8 mouse cellular contexts compared by ENCODE assay signal in the genomic region with DNA sequence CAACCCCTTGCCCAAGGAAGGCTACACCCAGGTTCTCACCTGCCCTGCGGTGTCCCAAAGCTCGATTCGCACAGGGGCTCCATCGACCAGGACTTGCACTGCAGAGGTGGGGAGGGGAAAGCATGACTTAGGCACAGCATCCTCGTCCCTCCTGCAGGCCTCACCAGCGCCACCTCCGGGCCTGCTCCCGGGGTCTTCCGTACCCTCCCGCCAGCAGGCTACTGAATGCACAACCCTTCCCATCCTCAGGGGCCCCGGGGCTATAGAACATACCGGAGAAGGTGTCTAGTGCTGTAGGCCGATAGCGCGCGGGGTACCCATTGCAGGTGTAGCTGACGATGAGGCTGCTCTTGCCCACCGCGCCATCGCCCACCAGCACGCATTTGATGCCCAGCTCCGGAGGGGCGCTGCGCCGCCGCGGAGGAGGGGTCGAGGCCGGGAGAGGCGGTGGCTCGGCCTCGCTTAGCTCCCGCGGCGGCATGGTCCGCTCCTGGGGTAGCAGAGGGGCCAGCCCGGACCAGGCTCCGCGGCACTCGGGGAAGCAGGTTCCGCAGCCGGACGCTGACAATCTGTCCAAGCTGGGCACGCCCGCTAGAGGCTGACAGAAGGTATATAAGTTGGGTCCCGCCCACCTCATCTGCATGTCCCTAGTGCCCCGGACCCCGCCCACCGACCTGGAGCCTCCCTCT. TPM values are rescaled to one million over a fixed set of nuclear protein-coding genes. Genes with fewer than 3 reads are reported as not detected.
DNase-seq lines count a peak whose midpoint lies in the region; ATAC-seq and TF ChIP-seq lines count a peak whose summit lies in the region.

Gene Rhov (minus strand): TSS at position 630 of the 689 bp plus-strand sequence.

- DNase-seq in ovary, postnatal 36 days (ENCODE audit: low spot score): peak; percentile 59
- no peak for DNase-seq in ovary, postnatal 14 days (ENCODE audit: low spot score)
- peak; percentile 64 for DNase-seq in kidney, postnatal 0 days (ENCODE audit: low spot score)
- peak; percentile 67 for DNase-seq in liver, embryonic 13.5 days
- peak; percentile 47 for DNase-seq in naive thymus-derived CD4-positive, alpha-beta T cell, adult 2 months (ENCODE audit: low read depth)
- DNase-seq in testis, postnatal 10 days (ENCODE audit: low spot score): peak; percentile 65

- peak within 1 kb of the TSS; percentile 76 for H3K4me3 ChIP-seq in heart, embryonic 12.5 days
- H3K4me3 ChIP-seq in kidney, postnatal 0 days (replicated peaks; ENCODE audit: low read depth, low read length): peak within 1 kb of the TSS; percentile 40
- H3K4me3 ChIP-seq in liver, embryonic 13.5 days (replicated peaks): peak within 1 kb of the TSS; percentile 60

- H3K9ac ChIP-seq in heart, embryonic 12.5 days: peak within 1 kb of the TSS; percentile 77
- H3K9ac ChIP-seq in kidney, postnatal 0 days (ENCODE audit: low read depth, low read length): peak within 1 kb of the TSS; percentile 31
- H3K9ac ChIP-seq in liver, embryonic 13.5 days: peak within 1 kb of the TSS; percentile 61

- H3K27me3 ChIP-seq in heart, embryonic 12.5 days (replicated peaks): peaks cover 42% of the 10 kb centered on the region
- H3K27me3 ChIP-seq in kidney, postnatal 0 days (ENCODE audit: insufficient read depth, low read length): 0 out of 2 replicates have a peak, but pooled peaks cover 3% of the 10 kb centered on the region
- H3K27me3 ChIP-seq in liver, embryonic 13.5 days: peaks cover 33% of the 10 kb centered on the region

- no peak within 1 kb of the TSS for H3K27ac ChIP-seq in heart, embryonic 12.5 days (ENCODE audit: poor library complexity, severe bottlenecking)
- H3K27ac ChIP-seq in kidney, postnatal 0 days: no peak within 1 kb of the TSS
- no peak within 1 kb of the TSS for H3K27ac ChIP-seq in liver, embryonic 13.5 days

- peak; percentile 97 for ATAC-seq in common myeloid progenitor, adult 5-6 weeks (replicated peaks; ENCODE audit: low read depth, poor library complexity, severe bottlenecking)
- ATAC-seq in heart, embryonic 12.5 days (ENCODE audit: insufficient number of reproducible peaks, low FRiP score): peak; percentile 81
- ATAC-seq in kidney, postnatal 0 days (replicated peaks; ENCODE audit: low FRiP score, low read depth): peak; percentile 52; the same call in 1 of the 2 replicates
- peak; percentile 80 for ATAC-seq in liver, embryonic 13.5 days (ENCODE audit: low read depth)

- peak; percentile 42 for TF ChIP-seq CTCF in kidney, postnatal 0 days (IDR thresholded peaks at IDR 0.05; ENCODE audit: low read depth)

- H3K9me3 ChIP-seq in heart, embryonic 12.5 days (replicated peaks): no peaks in the 10 kb centered on the region
- H3K9me3 ChIP-seq in kidney, postnatal 0 days (replicated peaks; ENCODE audit: low read length): no peaks in the 10 kb centered on the region
- no peaks in the 10 kb centered on the region for H3K9me3 ChIP-seq in liver, embryonic 13.5 days (replicated peaks)

- peak within 1 kb of the TSS; percentile 100 for H3K4me2 ChIP-seq in heart, embryonic 12.5 days
- peak within 1 kb of the TSS; percentile 81 for H3K4me2 ChIP-seq in kidney, postnatal 0 days (ENCODE audit: low read length)
- peak within 1 kb of the TSS; percentile 90 for H3K4me2 ChIP-seq in liver, embryonic 13.5 days

- peaks cover 8% of the 10 kb centered on the region for H3K4me1 ChIP-seq in heart, embryonic 12.5 days (replicated peaks)
- H3K4me1 ChIP-seq in kidney, postnatal 0 days (replicated peaks; ENCODE audit: insufficient read depth, low read length): no peaks in the 10 kb centered on the region
- H3K4me1 ChIP-seq in liver, embryonic 13.5 days (replicated peaks): peaks cover 10% of the 10 kb centered on the region

- no peaks in the 10 kb centered on the region for H3K36me3 ChIP-seq in heart, embryonic 12.5 days
- H3K36me3 ChIP-seq in kidney, postnatal 0 days (ENCODE audit: insufficient read depth, low read length): no peaks in the 10 kb centered on the region
- H3K36me3 ChIP-seq in liver, embryonic 13.5 days: no peaks in the 10 kb centered on the region

- WGBS in heart, embryonic 12.5 days: under 1% methylated on average over 49 of the region's 49 CpGs
- WGBS in kidney, postnatal 0 days: 1% methylated on average over 49 of the region's 49 CpGs
- WGBS in liver, embryonic 13.5 days (ENCODE audit: insufficient replicate concordance): 2% methylated on average over 47 of the region's 49 CpGs

RNA-seq across cellular contexts. Expression of gene Rhov, which starts in this region (rescaled TPM):
- total RNA-seq in common myeloid progenitor, adult 5-6 weeks (2017): 0.05 TPM in 1 of 2 replicates, not detected in the other
- polyA plus RNA-seq in heart, embryonic 12.5 days (2016; fragmentation: Nextera tagmentation; extraction: Ambion mirVana): 0.10 and 0.13 TPM in 2 replicates
- polyA plus RNA-seq in kidney, postnatal 0 days (2015; fragmentation: Nextera tagmentation; extraction: Ambion mirVana): 3.5 and 3.6 TPM in 2 replicates
- polyA plus RNA-seq in liver, embryonic 13.5 days (2015; fragmentation: Nextera tagmentation; extraction: Ambion mirVana): 0.08 and 0.16 TPM in 2 replicates

Comparison
In these comparisons a context has a peak if more than half of its experiments do, and no peak if none do; other contexts are left out.
1. Peak in ATAC-seq in common myeloid progenitor, adult 5-6 weeks; RNA of the gene not detected or under 1 TPM.
2. Peak in ATAC-seq, H3K4me3 ChIP-seq, H3K9ac ChIP-seq and H3K4me2 ChIP-seq in heart, embryonic 12.5 days; RNA of the gene not detected or under 1 TPM.
3. Peak in DNase-seq, ATAC-seq, H3K4me3 ChIP-seq, H3K9ac ChIP-seq and H3K4me2 ChIP-seq in liver, embryonic 13.5 days; RNA of the gene not detected or under 1 TPM.